Mouse (Mus musculus): ENCODE results near the gene Mtch2. TPM values are rescaled to one million over a fixed set of nuclear protein-coding genes. Genes with fewer than 3 reads are reported as not detected.
"Not testable (repeated sequence)": the region's sequence is repeated elsewhere in the genome, so short reads cannot be mapped to it uniquely, and the experiment has no call there.

Gene Mtch2
- polyA plus RNA-seq, 1 experiment from 2014 or later: 208 TPM

GRCm38 (mm10) chr2:90889550-90890548 is 42.9 kb downstream of the Mtch2 start:
- Histone ChIP-seq H3K4me2 (peak overlapping the region; percentile 90), H3K4me1 (peaks cover 26% of the 10 kb centered on the region), H3K36me3 (peaks cover 2% of the 10 kb centered on the region; the same call in 1 of the 2 replicates), H3K9ac (peak overlapping the region; percentile 22), H3K4me3 (peak overlapping the region; percentile 51), H3K9me3 (no peaks in the 10 kb centered on the region), H3K27me3 (peaks cover 63% of the 10 kb centered on the region), H3K27ac (no peak overlapping the region)
- ATAC-seq (ENCODE audit: borderline replicate concordance, extremely low read depth, low FRiP score, low TSS enrichment): peak; percentile 52; the same call in 1 of the 2 replicates
- WGBS: 3% methylated on average over 111 of the region's 133 CpGs

- H3K4me3 ChIP-seq: no peak overlapping the region
- no peak overlapping the region for H3K27ac ChIP-seq
- no peaks in the 10 kb centered on the region for H3K9me3 ChIP-seq
- ATAC-seq (ENCODE audit: borderline replicate concordance, extremely low read depth, low FRiP score, low TSS enrichment): no peak
- no peak overlapping the region for H3K4me2 ChIP-seq
- H3K4me1 ChIP-seq: peaks cover 13% of the 10 kb centered on the region
- 81% methylated on average over 6 of the region's 6 CpGs for WGBS
- peaks cover 39% of the 10 kb centered on the region for H3K36me3 ChIP-seq
- H3K9ac ChIP-seq: no peak overlapping the region
- peaks cover 24% of the 10 kb centered on the region for H3K27me3 ChIP-seq
Measured at GRCm38 (mm10) chr2:90893673-90894298, 46.8 kb downstream of the Mtch2 start.

GRCm38 (mm10) chr2:90894299-90894677 is 47.3 kb downstream of the Mtch2 start:
- not testable (repeated sequence) for ATAC-seq (ENCODE audit: borderline replicate concordance, extremely low read depth, low FRiP score, low TSS enrichment); H3K4me3 ChIP-seq; H3K9me3 ChIP-seq; H3K27ac ChIP-seq; H3K9ac ChIP-seq; H3K4me2 ChIP-seq
- H3K27me3 ChIP-seq: peaks cover 19% of the 10 kb centered on the region
- H3K4me1 ChIP-seq: peaks cover 12% of the 10 kb centered on the region
- H3K36me3 ChIP-seq: peaks cover 44% of the 10 kb centered on the region
- 89% methylated on average over 3 of the region's 3 CpGs for WGBS

- peak overlapping the region; percentile 64 for H3K4me2 ChIP-seq
- no peaks in the 10 kb centered on the region for H3K27me3 ChIP-seq
- WGBS: 75% methylated on average over 2 of the region's 2 CpGs
- peaks cover 46% of the 10 kb centered on the region for H3K36me3 ChIP-seq
- H3K9ac ChIP-seq: peak overlapping the region; percentile 95
- H3K9me3 ChIP-seq: no peaks in the 10 kb centered on the region
- peak overlapping the region; percentile 94 for H3K4me3 ChIP-seq
- H3K27ac ChIP-seq: no peak overlapping the region
- no peak for ATAC-seq (ENCODE audit: borderline replicate concordance, extremely low read depth, low FRiP score, low TSS enrichment)
- peaks cover 24% of the 10 kb centered on the region for H3K4me1 ChIP-seq
Measured at GRCm38 (mm10) chr2:90903398-90903797, 56.4 kb downstream of the Mtch2 start.

GRCm38 (mm10) chr2:90904076-90904855 is 57.3 kb downstream of the Mtch2 start, which contains the start of the genes Kbtbd4 and Ndufs3:
Gene Kbtbd4, plus strand, starts transcription at chr2:90904740.
Gene Ndufs3, minus strand, starts transcription at chr2:90904827.
- Histone ChIP-seq H3K4me2 (peak within 1 kb of the TSS; percentile 64), H3K9ac (peak within 1 kb of the TSS; percentile 95), H3K4me3 (peak within 1 kb of the TSS; percentile 94), H3K27ac (peak within 1 kb of the TSS; percentile 93), H3K27me3 (no peaks in the 10 kb centered on the region), H3K9me3 (no peaks in the 10 kb centered on the region), H3K4me1 (peaks cover 24% of the 10 kb centered on the region), H3K36me3 (peaks cover 46% of the 10 kb centered on the region)
- peak; percentile 89; the same call in 1 of the 2 replicates for ATAC-seq (ENCODE audit: borderline replicate concordance, extremely low read depth, low FRiP score, low TSS enrichment)
- WGBS: under 1% methylated on average over 39 of the region's 43 CpGs

GRCm38 (mm10) chr2:90904856-90905224 is 57.9 kb downstream of the Mtch2 start:
- Histone ChIP-seq H3K9me3 (no peaks in the 10 kb centered on the region), H3K4me2 (peak overlapping the region; percentile 64), H3K4me3 (peak overlapping the region; percentile 94), H3K4me1 (peaks cover 24% of the 10 kb centered on the region), H3K27ac (peak overlapping the region; percentile 93), H3K27me3 (no peaks in the 10 kb centered on the region), H3K9ac (peak overlapping the region; percentile 95), H3K36me3 (peaks cover 46% of the 10 kb centered on the region)
- under 1% methylated on average over 21 of the region's 21 CpGs for WGBS
- ATAC-seq (ENCODE audit: borderline replicate concordance, extremely low read depth, low FRiP score, low TSS enrichment): peak; percentile 46; the same call in 1 of the 2 replicates

GRCm38 (mm10) chr2:90906721-90907120 is 59.8 kb downstream of the Mtch2 start:
- no peak overlapping the region for H3K9ac ChIP-seq
- WGBS: 83% methylated on average over 2 of the region's 2 CpGs
- no peak overlapping the region for H3K27ac ChIP-seq
- H3K36me3 ChIP-seq: peaks cover 49% of the 10 kb centered on the region
- no peak for ATAC-seq (ENCODE audit: borderline replicate concordance, extremely low read depth, low FRiP score, low TSS enrichment)
- H3K4me2 ChIP-seq: no peak overlapping the region
- H3K27me3 ChIP-seq: no peaks in the 10 kb centered on the region
- H3K4me3 ChIP-seq: no peak overlapping the region
- H3K9me3 ChIP-seq: no peaks in the 10 kb centered on the region
- H3K4me1 ChIP-seq: peaks cover 24% of the 10 kb centered on the region

- Histone ChIP-seq H3K27ac (no peak overlapping the region), H3K9me3 (no peaks in the 10 kb centered on the region), H3K4me2 (no peak overlapping the region), H3K9ac (no peak overlapping the region), H3K4me1 (peaks cover 18% of the 10 kb centered on the region), H3K4me3 (no peak overlapping the region), H3K27me3 (no peaks in the 10 kb centered on the region), H3K36me3 (peaks cover 54% of the 10 kb centered on the region)
- WGBS: 68% methylated on average over 1 of the region's 1 CpGs
- no peak for ATAC-seq (ENCODE audit: borderline replicate concordance, extremely low read depth, low FRiP score, low TSS enrichment)
Measured at GRCm38 (mm10) chr2:90910861-90911260, 63.9 kb downstream of the Mtch2 start.

- H3K27ac ChIP-seq: no peak overlapping the region
- ATAC-seq (ENCODE audit: borderline replicate concordance, extremely low read depth, low FRiP score, low TSS enrichment): no peak
- H3K9ac ChIP-seq: no peak overlapping the region
- WGBS: 73% methylated on average over 1 of the region's 1 CpGs
- H3K4me1 ChIP-seq: peaks cover 18% of the 10 kb centered on the region
- no peak overlapping the region for H3K4me2 ChIP-seq
- H3K36me3 ChIP-seq: peaks cover 49% of the 10 kb centered on the region
- no peaks in the 10 kb centered on the region for H3K27me3 ChIP-seq
- H3K9me3 ChIP-seq: no peaks in the 10 kb centered on the region
- no peak overlapping the region for H3K4me3 ChIP-seq
Measured at GRCm38 (mm10) chr2:90911668-90912067, 64.7 kb downstream of the Mtch2 start.

GRCm38 (mm10) chr2:90913671-90914070 is 66.7 kb downstream of the Mtch2 start:
- WGBS: 58% methylated on average over 2 of the region's 2 CpGs
- H3K9ac ChIP-seq: no peak overlapping the region
- peaks cover 45% of the 10 kb centered on the region for H3K36me3 ChIP-seq
- H3K9me3 ChIP-seq: no peaks in the 10 kb centered on the region
- H3K4me1 ChIP-seq: peaks cover 22% of the 10 kb centered on the region
- H3K4me2 ChIP-seq: no peak overlapping the region
- no peaks in the 10 kb centered on the region for H3K27me3 ChIP-seq
- no peak for ATAC-seq (ENCODE audit: borderline replicate concordance, extremely low read depth, low FRiP score, low TSS enrichment)
- no peak overlapping the region for H3K4me3 ChIP-seq
- no peak overlapping the region for H3K27ac ChIP-seq

- H3K4me1 ChIP-seq: peaks cover 23% of the 10 kb centered on the region
- no peaks in the 10 kb centered on the region for H3K9me3 ChIP-seq
- no peak for ATAC-seq (ENCODE audit: borderline replicate concordance, extremely low read depth, low FRiP score, low TSS enrichment)
- H3K4me2 ChIP-seq: 0 out of 2 replicates have a peak overlapping the region, but pooled peaks have one; percentile 0
- 71% methylated on average over 1 of the region's 1 CpGs for WGBS
- H3K4me3 ChIP-seq: no peak overlapping the region
- no peak overlapping the region for H3K9ac ChIP-seq
- H3K36me3 ChIP-seq: peaks cover 28% of the 10 kb centered on the region
- no peaks in the 10 kb centered on the region for H3K27me3 ChIP-seq
- H3K27ac ChIP-seq: no peak overlapping the region
Measured at GRCm38 (mm10) chr2:90915516-90915915, 68.6 kb downstream of the Mtch2 start.
